Comparison of ENCODE assay signal across 8 mouse cellular contexts in genomic region chr4:59549175-59549976, GRCm38 (mm10). TPM values are rescaled to one million over a fixed set of nuclear protein-coding genes. Genes with fewer than 3 reads are reported as not detected.
DNase-seq lines count a peak whose midpoint lies in the region; ATAC-seq lines count a peak whose summit lies in the region.

Ptbp3 (minus strand) TSS chr4:59549364.

- no peaks in the 10 kb centered on the region for H3K27me3 ChIP-seq in lung, embryonic 16.5 days (ENCODE audit: control insufficient read depth, insufficient read depth, low read depth, low read length)

- WGBS in lung, embryonic 16.5 days: under 1% methylated on average over 30 of the region's 83 CpGs

- peaks cover 14% of the 10 kb centered on the region for H3K4me1 ChIP-seq in lung, embryonic 16.5 days (replicated peaks; ENCODE audit: control insufficient read depth, insufficient read depth, low read length)

- H3K27ac ChIP-seq in lung, embryonic 16.5 days (ENCODE audit: low read length): peak within 1 kb of the TSS; percentile 98

- DNase-seq in MEL-GATA-1-ER (ENCODE audit: extremely low read depth, low read depth): peak; percentile 63
- peak; percentile 87 for DNase-seq in cerebellum, adult 8-10 months
- DNase-seq in forelimb bud, embryonic 11.5 days (ENCODE audit: low read depth, low spot score): peak; percentile 97
- DNase-seq in layer of hippocampus, adult 9-10 months (ENCODE audit: low spot score): peak; percentile 57
- DNase-seq in ovary, postnatal 10 days (ENCODE audit: low spot score): peak; percentile 82
- peak; percentile 93 to 98 for DNase-seq in thymus, postnatal 10 days (ENCODE audit: low spot score in 2 of 2)

- ATAC-seq in hematopoietic stem cell, adult 5-6 weeks (replicated peaks in 1 of 2; ENCODE audit: insufficient read depth in 1 of 2, low FRiP score in 2 of 2, low TSS enrichment in 1 of 2, low read depth in 1 of 2, poor library complexity in 2 of 2, severe bottlenecking in 2 of 2): peak; percentile 48 to 56
- peak; percentile 95 for ATAC-seq in lung, embryonic 16.5 days (ENCODE audit: low read depth)

- H3K9me3 ChIP-seq in lung, embryonic 16.5 days (ENCODE audit: control insufficient read depth, low read length): no peaks in the 10 kb centered on the region

- H3K4me3 ChIP-seq in lung, embryonic 16.5 days (ENCODE audit: low read length): peak within 1 kb of the TSS; percentile 94

- H3K9ac ChIP-seq in lung, embryonic 16.5 days (ENCODE audit: low read length): peak within 1 kb of the TSS; percentile 97

- H3K36me3 ChIP-seq in lung, embryonic 16.5 days (ENCODE audit: control insufficient read depth, insufficient read depth, low read length): no peaks in the 10 kb centered on the region

- peak within 1 kb of the TSS; percentile 85 for H3K4me2 ChIP-seq in lung, embryonic 16.5 days (ENCODE audit: low read depth, low read length)

RNA-seq across cellular contexts. Expression of gene Ptbp3, which starts in this region (rescaled TPM):
- 215 and 216 TPM in 2 replicates for total RNA-seq in hematopoietic stem cell, adult 5-6 weeks (2017)
- 53.9 and 55.5 TPM in 2 replicates for polyA plus RNA-seq in lung, embryonic 16.5 days (2015; fragmentation: Nextera tagmentation; extraction: Ambion mirVana)

Comparison
In these comparisons a context has a peak if more than half of its experiments do, and no peak if none do; other contexts are left out.
1. Peak in every context shown above with its lines: DNase-seq, ATAC-seq, H3K4me3 ChIP-seq and H3K27ac ChIP-seq.